Mouse (Mus musculus) thymus, postnatal 25 days (tissue): ENCODE measurements around the gene Tbl1xr1.

Experiments used
- DNase-seq: peaks from one replicate; pipeline ENCODE4 v3.0.0; 2022

The Tbl1xr1 gene

GRCm38 (mm10) chr3:22076561-22076935, at the start of gene Tbl1xr1:
Gene Tbl1xr1 (plus strand): TSS chr3:22076652.
- DNase-seq, result peak; percentile 96

- no peak for DNase-seq
Measured at GRCm38 (mm10) chr3:22038004-22038403, 38.4 kb upstream of the Tbl1xr1 start.

GRCm38 (mm10) chr3:22039036-22039795, 37.2 kb upstream of the Tbl1xr1 start:
- DNase-seq, result no peak

GRCm38 (mm10) chr3:22040627-22041026, 35.8 kb upstream of the Tbl1xr1 start:
- DNase-seq, result no peak

GRCm38 (mm10) chr3:22047203-22047602, 29.2 kb upstream of the Tbl1xr1 start:
- no peak for DNase-seq

GRCm38 (mm10) chr3:22056664-22057328, 19.7 kb upstream of the Tbl1xr1 start:
- DNase-seq, result no peak

GRCm38 (mm10) chr3:22058206-22058804, 18.1 kb upstream of the Tbl1xr1 start:
- DNase-seq, result no peak

GRCm38 (mm10) chr3:22061163-22061562, 15.3 kb upstream of the Tbl1xr1 start:
- no peak for DNase-seq

GRCm38 (mm10) chr3:22068621-22069020, 7.8 kb upstream of the Tbl1xr1 start:
- no peak for DNase-seq

- DNase-seq, result no peak
Measured at GRCm38 (mm10) chr3:22073916-22074315, 2.5 kb upstream of the Tbl1xr1 start.

- DNase-seq, result peak; percentile 38
Measured at GRCm38 (mm10) chr3:22074591-22075294, 1.7 kb upstream of the Tbl1xr1 start.

GRCm38 (mm10) chr3:22075517-22075886, 950 bp upstream of the Tbl1xr1 start:
- DNase-seq, result no peak

GRCm38 (mm10) chr3:22075887-22076560, 428 bp upstream of the Tbl1xr1 start:
- DNase-seq, result peak; percentile 93

GRCm38 (mm10) chr3:22076936-22077656, 644 bp downstream of the Tbl1xr1 start:
- DNase-seq, result peak; percentile 79

GRCm38 (mm10) chr3:22077657-22078475, 1.4 kb downstream of the Tbl1xr1 start:
- peak; percentile 58 for DNase-seq

GRCm38 (mm10) chr3:22078529-22078928, 2.1 kb downstream of the Tbl1xr1 start:
- DNase-seq, result no peak

- no peak for DNase-seq
Measured at GRCm38 (mm10) chr3:22081869-22082268, 5.4 kb downstream of the Tbl1xr1 start.

GRCm38 (mm10) chr3:22082823-22083222, 6.4 kb downstream of the Tbl1xr1 start:
- no peak for DNase-seq

- no peak for DNase-seq
Measured at GRCm38 (mm10) chr3:22084222-22084996, 8.0 kb downstream of the Tbl1xr1 start.

- DNase-seq, result no peak
Measured at GRCm38 (mm10) chr3:22089825-22090224, 13.4 kb downstream of the Tbl1xr1 start.
